Mouse (Mus musculus) gastrocnemius, adult 18-20 months (tissue): ENCODE measurements at regions not wholly inside any gene's neighbourhood (a gene's known extent, or its start where the extent isn't known, plus 50 kb on each side); places are given as distances from the start of the nearest gene placed in this dataset.

Experiments
- DNase-seq: peaks from one replicate; pipeline ENCODE4 v3.0.0; 2021; ENCODE audit warnings: low spot score

DNA sequence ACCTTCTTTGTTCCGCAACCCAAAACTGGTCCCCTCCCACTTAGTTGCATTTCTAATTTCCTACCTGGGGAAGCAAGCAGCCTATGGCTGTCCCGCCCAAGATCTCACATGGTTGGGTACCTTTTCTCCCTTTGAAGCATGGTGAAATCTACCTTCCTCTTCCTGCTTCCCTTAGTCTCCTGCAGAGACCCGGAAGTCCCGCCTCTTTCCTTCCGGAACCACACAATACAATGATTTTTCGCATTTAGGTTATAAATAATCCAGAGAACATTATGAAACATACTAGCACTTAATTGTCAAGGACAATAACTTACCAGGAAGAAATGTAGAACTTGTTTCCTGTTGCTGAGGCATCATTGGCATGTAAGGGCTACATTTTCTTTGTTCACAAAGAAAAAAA lies 58.8 kb downstream of the 1700009N14Rik start:
- DNase-seq, result no peak

DNA sequence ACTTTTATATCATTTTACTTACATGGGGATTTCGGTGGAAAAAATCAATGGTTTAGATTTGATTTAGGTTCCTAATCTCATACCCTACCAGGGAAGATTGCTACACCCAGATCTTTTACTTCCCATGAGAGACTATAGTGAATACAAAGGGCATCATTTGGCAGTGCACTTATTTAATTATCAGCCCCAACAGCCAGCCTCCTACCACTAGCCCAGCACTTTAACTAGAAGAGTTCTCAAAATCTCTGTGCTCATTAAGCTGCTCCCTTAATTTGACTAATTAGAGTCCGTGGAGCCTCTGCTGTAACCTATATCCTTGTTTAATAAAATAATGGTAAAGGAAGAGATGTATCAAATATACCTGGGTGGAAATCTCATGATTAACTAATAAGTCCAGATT lies 77.4 kb downstream of the 1700009N14Rik start:
- no peak for DNase-seq

DNA sequence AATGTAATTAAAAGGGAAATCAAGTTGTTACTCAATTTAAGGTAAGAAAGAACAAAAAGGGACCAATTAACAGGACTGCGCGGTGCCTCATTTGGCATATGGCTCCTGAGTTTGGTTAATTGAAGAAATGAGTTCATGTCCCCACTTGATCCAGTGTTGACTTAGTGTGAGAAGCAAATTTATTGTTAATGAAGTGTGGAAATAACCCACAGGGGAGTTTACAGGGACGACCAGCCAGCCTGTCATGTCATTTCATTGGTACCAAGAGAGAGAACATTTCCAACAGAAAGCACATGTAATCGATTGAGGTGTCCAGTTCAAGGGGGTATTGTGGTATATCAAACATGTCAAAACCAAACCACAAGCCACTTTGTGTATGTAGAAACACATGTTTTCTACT lies 78.6 kb downstream of the 1700009N14Rik start:
- no peak for DNase-seq

DNA sequence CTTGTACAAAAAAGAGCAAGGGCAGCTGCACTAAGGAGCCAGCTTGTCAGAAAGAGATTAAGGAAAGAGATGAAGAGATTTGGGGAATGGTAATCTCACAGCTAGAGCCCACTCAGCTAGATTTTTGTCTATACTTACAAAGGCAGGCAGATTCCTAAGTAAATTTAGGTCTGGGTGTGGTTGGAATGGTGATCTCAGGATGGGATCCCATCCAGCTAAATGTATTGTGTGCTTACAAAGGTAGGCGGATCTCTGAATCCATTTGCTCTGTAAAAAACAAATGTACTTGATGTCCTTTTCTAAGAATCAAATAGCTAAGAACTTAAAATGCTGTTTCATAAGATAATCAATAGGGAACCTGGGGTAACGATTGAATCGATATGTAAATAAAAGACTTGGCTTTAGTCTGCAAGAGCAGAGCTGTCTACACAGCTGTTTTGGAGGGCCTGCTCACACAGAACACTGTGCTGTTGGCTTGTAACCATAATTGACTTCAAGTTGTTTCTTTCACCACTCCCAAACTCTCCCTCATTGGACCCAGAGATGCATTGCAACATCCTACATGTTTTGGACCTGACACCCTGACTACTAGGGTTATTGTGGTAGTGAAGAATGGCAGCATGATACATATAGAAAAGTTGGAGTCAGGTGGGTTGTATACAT lies 106.1 kb downstream of the 1700009N14Rik start:
- no peak for DNase-seq

DNA sequence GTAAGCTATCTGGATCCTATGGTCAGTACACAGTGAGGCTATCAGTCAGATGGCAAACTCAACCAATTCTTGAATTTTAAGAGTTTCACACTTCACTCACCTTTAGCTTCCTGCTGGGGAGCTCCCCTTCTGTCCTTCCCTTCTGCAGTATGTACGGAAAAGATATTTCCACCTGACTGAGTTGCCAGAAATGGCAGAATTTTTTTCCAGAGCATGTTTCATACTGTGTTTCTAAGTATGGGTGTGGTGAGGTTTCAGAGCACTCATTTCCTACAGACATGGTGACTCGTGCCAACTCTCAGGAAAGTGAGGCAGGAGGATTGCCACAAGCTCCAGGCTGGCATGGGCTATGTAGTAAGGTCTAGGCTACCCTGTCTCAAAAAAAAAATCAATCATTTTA lies 147.3 kb downstream of the 1700009N14Rik start:
- no peak for DNase-seq

DNA sequence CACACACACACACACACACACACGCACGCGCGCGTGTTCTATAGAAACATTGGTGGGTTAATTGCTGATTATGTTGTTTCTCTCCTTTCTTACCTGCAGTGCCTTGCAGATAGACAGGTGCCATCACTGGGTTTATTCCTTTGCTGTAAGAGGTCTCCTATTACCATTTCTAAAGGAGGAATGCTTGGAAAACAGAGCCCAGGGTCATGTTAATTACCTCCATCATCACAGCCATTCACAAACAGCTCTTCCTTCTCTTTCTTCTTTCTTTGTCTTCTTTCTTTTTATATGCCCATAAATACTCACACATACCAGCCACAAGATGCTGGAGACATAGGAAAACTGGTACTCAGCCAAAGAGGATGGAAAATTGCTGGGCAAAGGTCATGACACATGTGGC lies 155.0 kb downstream of the 1700009N14Rik start:
- no peak for DNase-seq

DNA sequence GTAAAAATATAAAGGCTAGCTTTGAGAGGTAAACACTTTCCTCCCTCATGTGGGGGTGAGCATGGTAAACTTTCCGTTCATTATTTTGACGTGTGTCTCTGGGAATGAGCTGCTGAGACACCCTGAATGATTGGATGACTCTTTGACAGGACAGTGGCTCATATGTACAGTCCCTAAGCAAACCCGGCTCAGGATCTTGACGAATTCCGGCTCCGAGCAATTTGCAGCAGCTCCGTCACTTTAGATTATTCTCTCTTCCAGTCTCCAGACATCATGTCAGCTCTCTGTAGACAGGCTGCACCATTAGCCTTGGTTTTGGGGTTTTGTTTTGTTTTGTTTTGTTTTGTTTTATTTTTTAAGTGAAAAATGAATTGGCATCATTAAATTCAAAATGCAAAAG lies 194.0 kb downstream of the 1700009N14Rik start:
- no peak for DNase-seq

DNA sequence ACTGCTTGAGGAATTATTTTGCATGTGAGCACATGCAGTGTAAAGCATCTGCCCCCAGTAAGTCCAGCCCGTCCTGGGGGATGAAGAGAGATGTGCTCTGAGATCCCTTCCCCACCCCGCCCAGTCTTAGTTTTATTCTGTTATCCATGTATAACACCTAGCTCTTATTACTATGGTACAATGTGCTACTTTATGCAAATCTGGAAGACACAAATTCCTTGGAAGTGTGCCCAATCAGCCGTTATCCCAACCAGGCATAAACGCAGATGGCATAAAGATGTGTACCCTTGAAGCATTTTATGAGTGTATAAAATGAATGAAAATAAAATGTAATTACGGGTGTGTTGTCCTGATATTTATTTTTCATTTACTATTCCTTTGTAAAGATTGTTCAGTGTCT lies 194.8 kb downstream of the 1700009N14Rik start:
- no peak for DNase-seq

DNA sequence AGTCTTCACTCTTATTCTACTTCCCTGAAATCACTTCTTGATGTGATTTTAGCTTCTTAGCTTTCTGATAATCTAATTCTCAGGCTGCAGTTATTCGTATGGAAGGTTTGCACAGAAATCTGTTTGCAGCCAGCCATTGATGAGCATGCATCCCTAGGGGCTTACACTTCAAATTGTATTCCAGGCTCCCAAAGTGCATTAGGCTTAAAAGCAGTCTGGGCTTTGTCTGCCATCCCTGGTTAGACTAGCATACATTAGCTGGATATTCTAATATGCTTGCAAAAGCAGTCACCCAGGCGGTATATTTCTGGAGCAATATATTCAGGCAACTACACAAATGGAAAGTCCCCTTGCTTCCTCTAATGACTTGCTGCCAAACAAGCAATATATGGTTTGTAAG lies 210.4 kb downstream of the 1700009N14Rik start:
- DNase-seq, result no peak

DNA sequence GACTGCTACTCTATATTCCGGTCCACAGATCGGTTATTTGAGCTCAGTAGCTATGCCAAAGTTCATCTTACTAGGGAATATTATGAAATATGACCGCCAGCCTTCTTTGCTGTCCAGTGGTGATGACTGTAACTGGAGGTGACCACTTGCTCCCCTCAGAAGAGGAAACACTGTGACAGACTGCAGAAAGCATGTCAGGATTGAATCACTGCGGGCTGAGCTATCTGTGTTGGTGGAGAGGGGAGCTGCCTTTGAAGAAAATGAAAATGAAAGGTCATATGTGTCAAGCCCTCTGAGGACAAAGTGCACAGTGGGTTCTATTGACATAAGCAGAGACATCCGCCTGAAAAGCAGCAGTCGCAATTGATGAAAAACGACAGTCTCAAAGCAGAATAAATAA lies 222.5 kb downstream of the 1700009N14Rik start:
- no peak for DNase-seq

DNA sequence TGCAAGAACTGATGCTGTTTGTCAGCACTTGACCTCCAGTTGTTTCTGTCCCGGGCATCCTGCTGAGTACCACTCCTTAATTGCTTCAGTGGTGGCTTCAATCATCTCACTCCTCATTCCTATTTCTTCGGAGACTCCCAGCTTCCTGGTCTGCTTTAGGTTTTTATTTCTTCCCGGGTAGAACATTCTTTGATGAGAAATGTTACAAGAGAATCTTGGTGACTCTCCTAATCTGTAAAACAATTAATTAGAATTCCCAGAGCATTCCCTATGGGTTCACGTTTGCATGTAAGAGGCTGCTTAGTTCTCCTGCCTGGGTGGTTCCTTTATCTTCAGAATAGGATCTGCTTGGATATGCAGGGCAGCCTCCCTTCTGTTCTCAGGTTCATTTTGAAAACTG lies 245.1 kb downstream of the 1700009N14Rik start:
- no peak for DNase-seq

DNA sequence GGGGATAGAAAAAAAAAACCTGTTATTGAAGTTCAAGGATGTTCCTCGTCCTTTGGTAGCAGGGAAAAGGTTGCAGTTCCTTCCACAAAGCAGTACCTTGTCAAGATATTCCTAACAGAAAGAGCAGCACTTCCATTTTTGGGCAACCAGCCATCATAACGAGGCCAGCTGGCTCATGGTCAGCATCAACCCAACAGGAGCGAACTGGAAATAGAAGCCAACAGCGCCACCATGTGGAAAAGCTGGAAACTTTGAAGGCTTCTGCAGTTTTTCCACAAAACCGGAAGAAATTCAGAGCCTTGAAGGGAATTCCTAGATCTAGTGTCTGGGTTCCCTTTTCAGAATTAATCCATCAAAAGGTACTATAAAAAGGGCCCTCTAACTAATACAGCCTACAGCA lies 247.5 kb downstream of the 1700009N14Rik start:
- DNase-seq, result peak; percentile 22

DNA sequence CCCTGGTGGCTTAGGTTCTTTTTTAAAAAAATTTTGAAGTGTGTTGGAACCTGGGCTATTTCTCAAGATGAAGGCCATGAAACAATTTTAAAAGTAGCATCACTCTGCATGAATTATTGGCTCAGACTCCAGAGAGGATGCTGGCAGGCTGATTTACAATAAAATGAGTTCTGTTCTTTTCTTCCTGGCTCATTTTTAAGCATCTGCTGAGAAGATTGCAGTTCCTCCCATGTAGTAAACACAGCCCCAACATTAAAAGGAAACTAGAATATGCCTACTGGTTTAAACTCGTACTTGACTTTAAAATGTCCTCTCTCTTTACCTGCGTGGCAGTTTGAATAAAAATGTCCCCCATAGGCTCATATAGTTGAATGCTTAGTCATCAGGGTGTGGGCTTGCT lies 249.3 kb downstream of the 1700009N14Rik start:
- DNase-seq, result no peak

DNA sequence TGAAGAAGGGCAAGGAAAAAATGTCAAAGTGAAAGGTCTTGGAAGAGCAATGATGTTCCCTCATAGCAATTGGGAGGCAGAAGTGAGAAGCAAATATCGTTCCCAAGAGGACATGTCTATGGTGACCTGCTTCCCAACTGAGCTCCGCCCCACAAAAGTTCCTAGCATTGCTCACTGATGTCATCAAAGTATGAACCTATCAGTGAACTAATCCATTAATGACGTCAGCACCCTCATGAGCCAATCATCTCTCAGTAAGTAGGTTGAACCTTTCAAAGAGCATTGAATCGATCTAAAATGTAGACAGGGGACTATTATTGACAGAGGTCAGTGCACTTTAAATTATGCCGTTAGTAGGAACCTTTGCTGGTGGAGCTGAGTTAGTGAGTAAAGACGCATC lies 267.4 kb downstream of the 1700009N14Rik start:
- no peak for DNase-seq

DNA sequence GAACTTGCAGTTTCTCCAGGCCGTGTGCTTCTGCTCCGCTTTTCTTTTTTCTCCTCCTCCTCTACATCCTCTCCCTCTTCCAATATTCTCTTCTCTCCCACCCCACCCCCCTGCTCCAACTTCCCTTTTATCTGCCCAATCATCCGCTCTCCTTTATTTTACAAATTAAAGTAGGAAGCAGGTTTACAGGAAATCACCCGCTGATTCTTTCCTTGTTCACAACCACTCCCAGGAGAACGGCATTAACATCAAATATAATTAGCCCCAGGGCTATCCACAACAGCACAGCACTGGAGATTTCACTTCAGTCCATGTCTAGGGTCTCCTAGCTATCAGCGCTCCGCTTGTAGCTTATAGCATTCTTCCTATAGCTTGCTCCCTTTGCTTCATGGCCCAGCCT lies 268.6 kb downstream of the 1700009N14Rik start:
- DNase-seq, result no peak

DNA sequence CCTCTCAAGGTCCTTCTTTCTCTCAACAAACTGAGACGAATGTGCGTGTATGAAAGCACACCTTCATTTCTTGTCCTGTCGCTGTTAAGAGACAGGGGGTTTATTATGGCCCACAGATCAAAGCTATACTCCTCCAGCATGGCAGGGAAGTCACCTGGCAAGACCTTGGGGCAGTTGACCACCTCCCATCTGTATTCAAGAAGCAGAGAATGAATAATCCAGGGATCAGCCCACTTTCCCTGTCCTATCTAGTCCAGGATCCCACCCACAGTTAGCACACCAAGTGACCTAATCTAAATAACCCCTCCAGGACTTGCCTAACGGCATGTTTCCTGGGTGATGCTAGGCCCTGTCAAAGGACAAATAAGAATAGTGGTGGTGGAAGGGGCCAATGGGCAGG lies 269.9 kb downstream of the 1700009N14Rik start:
- no peak for DNase-seq

DNA sequence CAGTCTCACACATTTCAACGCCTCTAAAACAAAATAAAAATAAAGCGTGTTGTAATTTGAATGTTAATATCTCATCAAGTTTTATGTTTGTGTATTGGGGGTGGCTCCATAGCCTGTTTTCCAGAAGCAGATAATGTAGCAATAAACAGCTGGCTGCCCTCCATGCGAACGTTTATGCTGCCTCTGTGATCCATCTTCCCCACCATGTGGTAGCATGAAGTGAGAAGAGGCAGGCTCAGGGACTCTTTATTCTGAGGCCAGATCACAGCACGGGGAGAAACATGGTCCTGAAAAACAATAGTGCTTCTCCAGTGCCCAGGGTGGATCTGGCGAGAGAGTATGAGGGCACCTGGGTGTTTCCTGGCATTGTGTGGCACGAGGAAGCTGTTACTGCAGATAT lies 271.4 kb downstream of the 1700009N14Rik start:
- DNase-seq, result no peak

DNA sequence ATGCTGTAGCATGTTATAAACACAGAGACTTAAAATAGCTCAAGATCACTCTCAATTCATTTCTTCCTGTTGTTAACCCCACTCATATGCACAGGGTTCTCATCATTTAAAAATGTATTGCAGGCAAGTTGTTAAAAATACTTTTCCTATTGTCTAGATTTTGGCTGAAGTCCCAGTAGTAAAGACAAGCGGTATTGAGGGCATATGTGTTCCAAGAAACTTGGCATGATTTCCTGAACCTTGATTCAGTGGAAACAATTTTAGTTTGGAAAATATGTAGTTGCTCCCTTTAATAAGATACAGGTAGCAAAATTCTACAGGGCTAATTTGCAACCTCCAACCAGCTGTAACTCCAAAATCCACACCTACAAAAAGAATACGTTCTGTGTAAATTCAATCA lies 315.5 kb downstream of the 1700009N14Rik start:
- DNase-seq, result no peak

DNA sequence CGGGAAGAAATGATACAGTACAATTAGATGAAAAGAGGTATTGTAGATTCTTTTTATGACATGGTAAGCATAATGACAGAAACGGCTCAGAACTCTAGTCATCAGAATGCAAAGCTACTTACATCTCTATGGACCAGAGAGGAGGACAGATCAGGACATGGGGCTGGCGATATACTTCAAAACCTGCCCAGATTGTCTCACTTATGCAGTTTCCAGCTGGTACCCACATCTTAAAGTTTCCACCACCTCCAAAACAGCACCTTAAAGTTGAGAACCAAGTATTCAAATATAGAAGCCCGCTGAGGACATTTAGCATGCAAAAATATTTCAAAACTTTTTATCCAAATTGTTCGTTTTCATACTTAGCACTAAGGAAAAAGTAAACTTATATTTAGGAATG lies 341.0 kb downstream of the 1700009N14Rik start:
- DNase-seq, result no peak

DNA sequence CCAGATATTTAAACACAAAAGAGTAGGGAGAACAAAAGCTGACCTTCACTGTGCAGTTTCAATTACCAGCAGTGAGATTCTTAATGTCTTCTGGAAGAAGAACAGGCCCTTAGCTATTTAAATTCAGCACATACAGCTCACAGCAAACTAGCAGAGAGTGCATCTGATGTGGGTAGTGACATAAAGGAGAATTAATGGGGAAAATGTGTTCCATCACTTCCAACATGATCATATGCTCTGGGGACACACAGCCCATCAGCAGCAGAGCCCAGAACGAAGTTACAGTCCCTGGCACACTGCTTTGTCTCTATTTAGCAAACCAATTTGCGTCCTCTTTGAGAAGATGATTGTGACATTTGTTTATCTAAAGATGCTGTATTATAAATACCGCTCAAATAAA lies 332.9 kb upstream of the Aco1 start:
- DNase-seq, result no peak

DNA sequence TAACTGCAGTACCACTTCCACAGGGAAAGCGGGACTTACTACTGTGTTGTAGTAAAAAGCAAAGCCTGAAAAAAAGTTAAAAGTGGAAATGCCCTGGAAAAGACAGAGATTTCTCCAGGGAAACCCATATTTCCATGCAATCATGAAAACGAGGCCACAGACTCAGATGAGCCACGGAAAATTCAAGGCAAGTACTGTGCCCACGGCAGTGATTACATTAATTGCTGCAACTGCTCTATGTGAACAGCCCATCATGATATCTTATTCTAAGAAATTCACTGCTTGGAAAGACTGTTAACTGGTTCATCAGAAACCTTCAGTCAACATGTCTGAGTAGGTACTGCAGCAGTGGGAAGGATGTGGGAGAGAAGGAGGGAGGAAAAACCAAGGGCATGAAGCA lies 330.1 kb upstream of the Aco1 start:
- no peak for DNase-seq

DNA sequence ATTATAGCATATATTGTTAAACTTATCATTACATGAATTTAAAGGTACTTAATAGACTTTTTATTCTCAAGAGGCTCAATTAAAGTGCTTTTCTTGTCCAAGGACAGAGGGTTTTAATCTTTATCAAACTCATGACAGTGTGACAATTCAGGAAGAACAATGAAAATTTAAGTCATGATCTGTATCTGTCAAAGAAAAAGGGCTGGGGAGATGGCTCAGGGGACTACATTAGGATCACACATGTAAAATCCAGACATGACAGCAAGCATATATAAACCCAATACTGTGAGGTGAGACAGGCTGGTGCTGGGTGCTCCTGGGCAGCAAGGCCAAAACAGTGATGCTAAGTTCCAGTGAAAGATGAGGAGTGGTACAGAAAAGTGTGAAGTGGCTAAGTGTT lies 327.3 kb upstream of the Aco1 start:
- no peak for DNase-seq

DNA sequence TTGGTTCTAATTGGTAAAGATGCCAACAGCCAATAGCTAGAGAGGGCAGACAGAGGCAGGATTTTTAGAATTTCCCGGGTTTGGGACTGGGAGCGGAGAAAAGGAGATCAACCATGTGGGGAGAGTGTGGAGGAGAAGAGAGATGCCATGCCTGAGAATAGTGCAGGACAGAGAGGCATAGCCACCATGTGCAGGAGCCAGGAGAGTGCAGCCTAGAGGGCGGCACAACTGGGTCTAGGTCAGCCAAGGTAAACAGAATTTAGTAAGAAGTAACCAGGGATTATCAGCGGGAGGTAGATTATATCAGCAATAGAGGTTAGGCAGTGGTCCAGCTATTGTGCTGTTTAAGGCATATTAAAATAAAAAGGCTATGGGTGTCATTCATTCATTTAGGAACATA lies 325.2 kb upstream of the Aco1 start:
- DNase-seq, result no peak

DNA sequence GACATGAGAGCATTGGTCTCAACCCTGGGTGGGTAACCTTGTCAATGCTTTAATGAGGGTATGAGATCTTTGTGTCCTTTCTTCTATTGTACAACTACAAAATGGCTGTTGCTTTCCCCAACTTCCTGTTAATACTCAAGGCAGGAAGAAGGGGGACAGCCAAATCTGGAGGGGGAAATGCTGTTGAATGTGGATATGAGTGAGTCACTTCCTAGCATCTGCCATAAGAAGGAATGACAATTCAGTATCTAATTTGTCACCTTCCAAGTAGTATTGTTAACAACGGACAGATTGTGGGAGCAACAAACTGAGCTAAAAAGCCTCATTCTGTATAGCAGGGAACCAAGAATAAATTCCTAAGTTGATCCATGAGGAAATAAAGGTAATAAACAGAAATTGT lies 309.2 kb upstream of the Aco1 start:
- DNase-seq, result no peak
